Mouse (Mus musculus): ENCODE results near the gene Fam178b. TPM values are rescaled to one million over a fixed set of nuclear protein-coding genes. Genes with fewer than 3 reads are reported as not detected.

Gene Fam178b
- total and polyA plus RNA-seq, 3 experiments, result not detected

GRCm38 (mm10) chr1:36551904-36552303 lies 131.1 kb downstream of the Fam178b start:
- TF ChIP-seq TAL1 (conservative IDR thresholded peaks at IDR 0.05; ENCODE audit: low read depth, low read length), result no peak

GRCm38 (mm10) chr1:36550075-36550863 lies 132.7 kb downstream of the Fam178b start:
- peaks cover 58% of the 10 kb centered on the region for H3K27me3 ChIP-seq (ENCODE audit: insufficient read depth, low read length)
- no peak for DNase-seq (ENCODE audit: low spot score)
- H3K4me3 ChIP-seq (ENCODE audit: low read depth, low read length), result no peak overlapping the region
- no peak for ATAC-seq (ENCODE audit: extremely low read depth, insufficient number of reproducible peaks, low FRiP score, poor library complexity, severe bottlenecking)
- peaks cover 19% of the 10 kb centered on the region for H3K4me1 ChIP-seq (ENCODE audit: insufficient read depth, low read depth, low read length)
- peaks cover 5% of the 10 kb centered on the region for H3K36me3 ChIP-seq (replicated peaks)
- no peaks in the 10 kb centered on the region for H3K9me3 ChIP-seq (replicated peaks)
- TF ChIP-seq GATA2 (IDR thresholded peaks at IDR 0.05; ENCODE audit: borderline replicate concordance, low read depth, low read length) (no peak), TAL1 (conservative IDR thresholded peaks at IDR 0.05; ENCODE audit: low read depth, low read length) (no peak), POLR2AphosphoS5 (IDR thresholded peaks at IDR 0.05; ENCODE audit: insufficient replicate concordance, low read depth, low read length) (no peak)

More at GRCm38 (mm10) chr1:36551904-36552303, 131.1 kb downstream of the Fam178b start:
- DNase-seq (ENCODE audit: low spot score), result no peak
- no peaks in the 10 kb centered on the region for H3K9me3 ChIP-seq (replicated peaks)
- no peak overlapping the region for H3K4me3 ChIP-seq (ENCODE audit: low read depth, low read length)
- H3K36me3 ChIP-seq (replicated peaks), result no peaks in the 10 kb centered on the region
- peaks cover 75% of the 10 kb centered on the region for H3K27me3 ChIP-seq (ENCODE audit: insufficient read depth, low read length)
- ATAC-seq (ENCODE audit: extremely low read depth, insufficient number of reproducible peaks, low FRiP score, poor library complexity, severe bottlenecking), result no peak
- H3K4me1 ChIP-seq (ENCODE audit: insufficient read depth, low read depth, low read length), result peaks cover 12% of the 10 kb centered on the region

- Histone ChIP-seq H3K27me3 (ENCODE audit: insufficient read depth, low read length) (peaks cover 50% of the 10 kb centered on the region), H3K4me1 (ENCODE audit: insufficient read depth, low read depth, low read length) (peaks cover 21% of the 10 kb centered on the region), H3K9me3 (replicated peaks) (no peaks in the 10 kb centered on the region), H3K4me3 (ENCODE audit: low read depth, low read length) (no peak overlapping the region), H3K36me3 (replicated peaks) (peaks cover 9% of the 10 kb centered on the region)
- no peak for DNase-seq (ENCODE audit: low spot score)
- no peak for ATAC-seq (ENCODE audit: extremely low read depth, insufficient number of reproducible peaks, low FRiP score, poor library complexity, severe bottlenecking)
- no peak for TF ChIP-seq CTCF (IDR thresholded peaks at IDR 0.05; ENCODE audit: low read depth, low read length)
- TF ChIP-seq POLR2AphosphoS5 (IDR thresholded peaks at IDR 0.05; ENCODE audit: insufficient replicate concordance, low read depth, low read length), result no peak
- no peak for TF ChIP-seq TAL1 (conservative IDR thresholded peaks at IDR 0.05; ENCODE audit: low read depth, low read length)
- no peak for TF ChIP-seq GATA2 (IDR thresholded peaks at IDR 0.05; ENCODE audit: borderline replicate concordance, low read depth, low read length)
- TF ChIP-seq GATA1 (IDR thresholded peaks at IDR 0.05; ENCODE audit: borderline replicate concordance, low read length), result no peak
Measured at GRCm38 (mm10) chr1:36549491-36549890, 133.5 kb downstream of the Fam178b start.

GRCm38 (mm10) chr1:36548771-36549170 lies 134.2 kb downstream of the Fam178b start:
- H3K9me3 ChIP-seq (replicated peaks), result no peaks in the 10 kb centered on the region
- H3K4me1 ChIP-seq (ENCODE audit: insufficient read depth, low read depth, low read length), result peaks cover 23% of the 10 kb centered on the region
- peaks cover 43% of the 10 kb centered on the region for H3K27me3 ChIP-seq (ENCODE audit: insufficient read depth, low read length)
- ATAC-seq (ENCODE audit: extremely low read depth, insufficient number of reproducible peaks, low FRiP score, poor library complexity, severe bottlenecking) (no peak), DNase-seq (ENCODE audit: low spot score) (no peak)
- TF ChIP-seq GATA1 (IDR thresholded peaks at IDR 0.05; ENCODE audit: borderline replicate concordance, low read length) (no peak), GATA2 (IDR thresholded peaks at IDR 0.05; ENCODE audit: borderline replicate concordance, low read depth, low read length) (no peak), TAL1 (conservative IDR thresholded peaks at IDR 0.05; ENCODE audit: low read depth, low read length) (no peak), CTCF (IDR thresholded peaks at IDR 0.05; ENCODE audit: low read depth, low read length) (no peak), POLR2AphosphoS5 (IDR thresholded peaks at IDR 0.05; ENCODE audit: insufficient replicate concordance, low read depth, low read length) (no peak)
- H3K4me3 ChIP-seq (ENCODE audit: low read depth, low read length), result no peak overlapping the region
- peaks cover 15% of the 10 kb centered on the region for H3K36me3 ChIP-seq (replicated peaks)

DNA sequence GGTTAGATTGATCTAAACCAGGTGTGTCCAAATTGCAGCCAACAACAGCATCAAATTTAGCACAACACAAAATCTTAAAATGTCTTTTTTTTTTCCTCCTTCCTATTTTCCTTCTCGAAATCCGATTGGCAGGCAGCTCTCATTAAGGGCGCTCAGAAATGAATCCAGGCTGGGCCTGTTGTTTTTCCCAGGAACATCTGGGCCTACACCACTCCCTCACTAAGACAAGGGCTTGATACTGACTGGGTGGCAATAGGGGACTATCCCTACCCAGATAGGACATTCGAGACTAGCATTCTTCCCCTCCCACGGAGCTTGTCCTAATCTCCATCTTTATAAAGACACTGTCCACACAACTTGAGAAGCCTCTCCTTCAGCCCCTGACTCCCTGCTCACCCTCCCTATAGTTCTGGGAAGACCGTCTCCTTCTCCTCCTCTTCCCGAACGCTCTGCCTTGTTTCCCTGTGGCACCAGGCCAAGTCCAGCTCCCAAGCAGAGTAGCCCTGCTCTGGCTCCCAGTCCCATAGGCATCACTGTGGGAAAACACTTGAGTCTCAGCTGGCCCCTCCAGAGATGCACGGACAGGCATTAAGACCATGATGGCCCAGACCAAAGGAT lies 134.9 kb downstream of the Fam178b start:
- Histone ChIP-seq H3K4me3 (ENCODE audit: low read depth, low read length) (no peak overlapping the region), H3K4me1 (ENCODE audit: insufficient read depth, low read depth, low read length) (peaks cover 23% of the 10 kb centered on the region), H3K27me3 (ENCODE audit: insufficient read depth, low read length) (peaks cover 37% of the 10 kb centered on the region), H3K36me3 (replicated peaks) (peaks cover 22% of the 10 kb centered on the region), H3K9me3 (replicated peaks) (no peaks in the 10 kb centered on the region)
- no peak for TF ChIP-seq GATA1 (IDR thresholded peaks at IDR 0.05; ENCODE audit: borderline replicate concordance, low read length)
- TF ChIP-seq POLR2AphosphoS5 (IDR thresholded peaks at IDR 0.05; ENCODE audit: insufficient replicate concordance, low read depth, low read length), result no peak
- no peak for TF ChIP-seq CTCF (IDR thresholded peaks at IDR 0.05; ENCODE audit: low read depth, low read length)
- no peak for TF ChIP-seq GATA2 (IDR thresholded peaks at IDR 0.05; ENCODE audit: borderline replicate concordance, low read depth, low read length)
- TF ChIP-seq TAL1 (conservative IDR thresholded peaks at IDR 0.05; ENCODE audit: low read depth, low read length), result no peak
- DNase-seq (ENCODE audit: low spot score) (no peak), ATAC-seq (ENCODE audit: extremely low read depth, insufficient number of reproducible peaks, low FRiP score, poor library complexity, severe bottlenecking) (no peak)

DNA sequence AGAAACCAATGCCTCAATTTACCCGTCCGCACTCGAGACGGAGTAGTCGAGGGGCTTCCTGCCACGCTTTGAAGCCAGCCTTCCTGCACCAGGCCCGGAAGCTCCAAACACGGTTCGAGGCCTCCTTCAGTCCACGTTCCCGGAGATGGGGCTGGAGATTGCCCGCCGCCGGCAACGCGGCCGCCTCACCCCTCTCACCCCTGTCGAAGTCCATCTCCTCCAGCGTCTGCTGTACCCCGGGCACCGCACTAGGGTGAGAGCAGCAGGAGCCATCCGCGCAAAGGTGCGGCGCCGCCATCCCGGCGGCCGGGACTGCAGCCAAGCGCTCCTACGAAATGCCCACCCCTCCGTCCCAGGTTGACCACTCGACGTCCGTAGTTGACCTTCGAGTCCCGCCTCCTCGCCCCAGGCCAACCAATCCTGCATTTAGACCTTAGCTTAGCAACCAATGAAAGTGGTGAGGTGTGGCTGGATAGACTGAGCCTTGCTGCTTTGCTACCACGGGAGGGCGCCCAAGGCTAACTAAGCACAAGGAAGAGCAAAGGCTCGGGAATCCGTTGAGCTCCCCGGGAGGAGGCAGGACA lies 136.0 kb downstream of the Fam178b start, which contains the start of gene Ankrd39:
Gene Ankrd39, minus strand, starts transcription at position 558 of the 584 bp plus-strand sequence.
- Histone ChIP-seq H3K36me3 (replicated peaks) (peaks cover 33% of the 10 kb centered on the region), H3K9me3 (replicated peaks) (no peaks in the 10 kb centered on the region), H3K4me1 (ENCODE audit: insufficient read depth, low read depth, low read length) (peaks cover 23% of the 10 kb centered on the region), H3K4me3 (ENCODE audit: low read depth, low read length) (peak within 1 kb of the TSS; percentile 81), H3K27me3 (ENCODE audit: insufficient read depth, low read length) (peaks cover 26% of the 10 kb centered on the region)
- peak; percentile 100 for DNase-seq (ENCODE audit: low spot score)
- peak; percentile 99 for ATAC-seq (ENCODE audit: extremely low read depth, insufficient number of reproducible peaks, low FRiP score, poor library complexity, severe bottlenecking)
- TF ChIP-seq CTCF (IDR thresholded peaks at IDR 0.05; ENCODE audit: low read depth, low read length), result peak; percentile 89
- no peak for TF ChIP-seq GATA1 (IDR thresholded peaks at IDR 0.05; ENCODE audit: borderline replicate concordance, low read length)

All from G1E (cell line).